Mouse (Mus musculus) stomach, postnatal 0 days (tissue): ENCODE results near the gene Angptl4. TPM values are rescaled to one million over a fixed set of nuclear protein-coding genes. Genes with fewer than 3 reads are reported as not detected.

Experiments
- ATAC-seq: fragments of 200-750 bp; cut with Nextera tagmentation; 2 replicates; pipeline ENCODE4 v1.8.0; 2017; ENCODE audit not compliant: low FRiP score, low TSS enrichment
- DNase-seq: peaks from one replicate; pipeline ENCODE4 v3.0.0-alpha.2; 2016; ENCODE audit warnings: low spot score
- H3K27ac ChIP-seq: fragments of 300-500 bp; sonication (generic); replicated peaks from 2 replicates; pipeline ENCODE4 v1.5.1; 2014; ENCODE audit warnings: mild to moderate bottlenecking, control low read depth
- H3K27me3 ChIP-seq: fragments of 300-500 bp; sonication (generic); 2 replicates; pipeline ENCODE4 v1.6.1; 2014; ENCODE audit warnings: low read length; ENCODE audit not compliant: control insufficient read depth, insufficient read depth
- H3K36me3 ChIP-seq: fragments of 300-500 bp; sonication (generic); 2 replicates; pipeline ENCODE4 v1.6.1; 2014; ENCODE audit warnings: low read length, mixed read lengths; ENCODE audit not compliant: control insufficient read depth, insufficient read depth
- H3K4me1 ChIP-seq: fragments of 300-500 bp; sonication (generic); replicated peaks from 2 replicates; pipeline ENCODE4 v1.6.1; 2014; ENCODE audit warnings: antibody characterized with exemption; ENCODE audit not compliant: control insufficient read depth, insufficient read depth
- H3K4me2 ChIP-seq: fragments of 300-500 bp; sonication (generic); replicated peaks from 2 replicates; pipeline ENCODE4 v1.6.1; 2014; ENCODE audit warnings: low read depth, mild to moderate bottlenecking, control low read depth, moderate library complexity
- H3K4me3 ChIP-seq: fragments of 300-500 bp; sonication (generic); 2 replicates; pipeline ENCODE4 v1.5.1; 2014; ENCODE audit warnings: low read depth, low read length, control low read depth
- H3K9ac ChIP-seq: fragments of 300-500 bp; sonication (generic); 2 replicates; pipeline ENCODE4 v1.6.1; 2014; ENCODE audit warnings: mild to moderate bottlenecking, low read length, control low read depth, mixed read lengths
- H3K9me3 ChIP-seq: fragments of 300-500 bp; sonication (generic); 2 replicates; pipeline ENCODE4 v1.6.1; 2016; ENCODE audit warnings: low read length; ENCODE audit not compliant: control insufficient read depth
- CTCF ChIP-seq: IDR thresholded peaks from 2 replicates; pipeline ENCODE4 v1.5.1; 2016; ENCODE audit warnings: antibody characterized with exemption, low read depth, mild to moderate bottlenecking, moderate library complexity
- EP300 ChIP-seq: optimal IDR thresholded peaks from 2 replicates; pipeline ENCODE3; 2016; ENCODE audit warnings: antibody characterized with exemption
- WGBS: fragments of 180-500 bp; shearing (Covaris S2); extraction: QIAGEN DNeasy Blood & Tissue Kit; methylation state at CpG from one replicate; pipeline ENCODE4 v1.1.7; 2014; 5-methylcytosine and 5-hydroxymethylcytosine counted together
- polyA plus RNA-seq: library from polyadenylated mRNA; unstranded; fragments of >200 nt; fragmentation: Nextera tagmentation; extraction: Ambion mirVana; gene quantifications from 2 replicates; pipeline ENCODE4 v1.2.1, GENCODE M21; 2015

Angptl4 gene
- polyA plus RNA-seq, 1 experiment from 2014 or later: 42.4 TPM

GRCm38 (mm10) chr17:33759767-33760254, 21.8 kb downstream of the Angptl4 start:
- Histone ChIP-seq H3K9me3 (no peaks in the 10 kb centered on the region), H3K4me2 (peak overlapping the region; percentile 48), H3K9ac (peak overlapping the region; percentile 98), H3K27ac (peak overlapping the region; percentile 100), H3K4me1 (peaks cover 10% of the 10 kb centered on the region), H3K36me3 (no peaks in the 10 kb centered on the region), H3K27me3 (no peaks in the 10 kb centered on the region), H3K4me3 (peak overlapping the region; percentile 73)
- DNase-seq (peak; percentile 99), ATAC-seq (peak; percentile 86)
- under 1% methylated on average over 35 of the region's 38 CpGs for WGBS
- peak; percentile 65 for TF ChIP-seq EP300
- no peak for TF ChIP-seq CTCF

- Histone ChIP-seq H3K27me3 (no peaks in the 10 kb centered on the region), H3K27ac (peak overlapping the region; percentile 70), H3K9me3 (no peaks in the 10 kb centered on the region), H3K4me2 (no peak overlapping the region; the same call in 1 of the 2 replicates), H3K4me3 (no peak overlapping the region), H3K9ac (no peak overlapping the region), H3K36me3 (no peaks in the 10 kb centered on the region), H3K4me1 (peaks cover 10% of the 10 kb centered on the region)
- DNase-seq (peak; percentile 80), ATAC-seq (no peak)
- WGBS: 46% methylated on average over 4 of the region's 4 CpGs
- no peak for TF ChIP-seq EP300
Observed at GRCm38 (mm10) chr17:33757231-33757630, 24.4 kb downstream of the Angptl4 start.

GRCm38 (mm10) chr17:33756108-33756790, 25.4 kb downstream of the Angptl4 start:
- Histone ChIP-seq H3K9me3 (no peaks in the 10 kb centered on the region), H3K9ac (no peak overlapping the region), H3K36me3 (peaks cover 4% of the 10 kb centered on the region; the same call in 1 of the 2 replicates), H3K4me2 (no peak overlapping the region), H3K4me1 (peaks cover 10% of the 10 kb centered on the region), H3K4me3 (no peak overlapping the region), H3K27me3 (no peaks in the 10 kb centered on the region), H3K27ac (peak overlapping the region; percentile 70)
- WGBS: 74% methylated on average over 3 of the region's 3 CpGs
- DNase-seq (no peak), ATAC-seq (no peak)
- no peak for TF ChIP-seq CTCF
- TF ChIP-seq EP300: no peak

- Histone ChIP-seq H3K9ac (no peak overlapping the region), H3K4me2 (no peak overlapping the region), H3K4me3 (no peak overlapping the region), H3K4me1 (peaks cover 10% of the 10 kb centered on the region), H3K9me3 (no peaks in the 10 kb centered on the region), H3K27ac (peak overlapping the region; percentile 70), H3K36me3 (peaks cover 4% of the 10 kb centered on the region; the same call in 1 of the 2 replicates), H3K27me3 (no peaks in the 10 kb centered on the region)
- ATAC-seq (peak; percentile 11; the same call in 1 of the 2 replicates), DNase-seq (peak; percentile 66)
- WGBS: 57% methylated on average over 10 of the region's 10 CpGs
- no peak for TF ChIP-seq EP300
- no peak for TF ChIP-seq CTCF
Observed at GRCm38 (mm10) chr17:33755418-33756107, 26.1 kb downstream of the Angptl4 start.

GRCm38 (mm10) chr17:33754656-33755055, 27.0 kb downstream of the Angptl4 start:
- ATAC-seq (no peak), DNase-seq (no peak)
- TF ChIP-seq CTCF: peak; percentile 22; the same call in 1 of the 2 replicates
- no peak for TF ChIP-seq EP300
- peaks cover 4% of the 10 kb centered on the region; the same call in 1 of the 2 replicates for H3K36me3 ChIP-seq
- H3K4me2 ChIP-seq: no peak overlapping the region
- WGBS: 63% methylated on average over 1 of the region's 1 CpGs
- H3K9ac ChIP-seq: no peak overlapping the region
- peaks cover 10% of the 10 kb centered on the region for H3K4me1 ChIP-seq
- H3K27me3 ChIP-seq: no peaks in the 10 kb centered on the region
- no peak overlapping the region for H3K27ac ChIP-seq
- no peaks in the 10 kb centered on the region for H3K9me3 ChIP-seq
- no peak overlapping the region for H3K4me3 ChIP-seq
